Mouse (Mus musculus): ENCODE measurements around the gene Spats2l.

- TF ChIP-seq POLR2A (IDR thresholded peaks at IDR 0.05; ENCODE audit: borderline replicate concordance, control insufficient read depth, low read depth, low read length) = no peak
- no peak for TF ChIP-seq CTCF (IDR thresholded peaks at IDR 0.05; ENCODE audit: control insufficient read depth, insufficient read depth, low read length)
Observed at GRCm38 (mm10) chr1:57875512-57875911, 101.5 kb downstream of the Spats2l start.

Data from bone marrow, adult 2 months (tissue).